Mouse (Mus musculus): ENCODE measurements around the gene Polr2a. TPM values are rescaled to one million over a fixed set of nuclear protein-coding genes. Genes with fewer than 3 reads are reported as not detected.

Polr2a gene
- polyA plus RNA-seq, 1 experiment, result 69.5 TPM

- H3K4me2 ChIP-seq (ENCODE audit: low read depth), result no peak overlapping the region
- H3K36me3 ChIP-seq (ENCODE audit: control insufficient read depth, insufficient read depth), result no peaks in the 10 kb centered on the region
- no peak overlapping the region for H3K4me3 ChIP-seq
- TF ChIP-seq CEBPB (IDR thresholded peaks at IDR 0.05; ENCODE audit: insufficient read depth, poor library complexity, severe bottlenecking) (no peak), E2F4 (IDR thresholded peaks at IDR 0.05; ENCODE audit: insufficient read depth) (no peak), TCF3 (IDR thresholded peaks at IDR 0.05; ENCODE audit: insufficient read length, low read depth) (no peak), POLR2AphosphoS2 (IDR thresholded peaks at IDR 0.05; ENCODE audit: insufficient read length, low read depth) (no peak)
- no peak overlapping the region for H3ac ChIP-seq (ENCODE audit: control insufficient read depth, insufficient read length)
- no peaks in the 10 kb centered on the region for H3K27me3 ChIP-seq (ENCODE audit: control insufficient read depth, insufficient read depth, insufficient read length)
- H3K79me2 ChIP-seq (ENCODE audit: control insufficient read depth, insufficient read depth), result no peaks in the 10 kb centered on the region
These were observed 47.4 kb downstream of the Polr2a start for GRCm38 (mm10) chr11:69711082-69711481.

GRCm38 (mm10) chr11:69710470-69710869, 48.0 kb downstream of the Polr2a start:
- Histone ChIP-seq H3K79me2 (ENCODE audit: control insufficient read depth, insufficient read depth) (no peaks in the 10 kb centered on the region), H3ac (ENCODE audit: control insufficient read depth, insufficient read length) (no peak overlapping the region), H3K36me3 (ENCODE audit: control insufficient read depth, insufficient read depth) (no peaks in the 10 kb centered on the region), H3K4me3 (no peak overlapping the region), H3K4me2 (ENCODE audit: low read depth) (no peak overlapping the region), H3K27me3 (ENCODE audit: control insufficient read depth, insufficient read depth, insufficient read length) (no peaks in the 10 kb centered on the region)
- no peak for TF ChIP-seq POLR2A (IDR thresholded peaks at IDR 0.05; ENCODE audit: insufficient read length, low read depth)
- TF ChIP-seq MYOG (IDR thresholded peaks at IDR 0.05; ENCODE audit: control insufficient read depth in 1 of 3, insufficient read depth in 1 of 3, insufficient read length in 2 of 3, low read depth in 2 of 3), result no peak
- no peak for TF ChIP-seq TCF12 (IDR thresholded peaks at IDR 0.05; ENCODE audit: insufficient read depth, poor library complexity, severe bottlenecking)

- no peaks in the 10 kb centered on the region for H3K36me3 ChIP-seq (ENCODE audit: control insufficient read depth, insufficient read depth)
- H3K79me2 ChIP-seq (ENCODE audit: control insufficient read depth, insufficient read depth), result no peaks in the 10 kb centered on the region
- no peaks in the 10 kb centered on the region for H3K27me3 ChIP-seq (ENCODE audit: control insufficient read depth, insufficient read depth, insufficient read length)
- no peak overlapping the region for H3ac ChIP-seq (ENCODE audit: control insufficient read depth, insufficient read length)
- no peak overlapping the region for H3K4me3 ChIP-seq
- H3K4me2 ChIP-seq (ENCODE audit: low read depth), result no peak overlapping the region
- TF ChIP-seq CEBPB (IDR thresholded peaks at IDR 0.05; ENCODE audit: insufficient read depth, poor library complexity, severe bottlenecking), result no peak
- no peak for TF ChIP-seq MYOG (IDR thresholded peaks at IDR 0.05; ENCODE audit: control insufficient read depth in 1 of 3, insufficient read depth in 1 of 3, insufficient read length in 2 of 3, low read depth in 2 of 3)
- no peak for TF ChIP-seq MAX (IDR thresholded peaks at IDR 0.05; ENCODE audit: low read depth)
- TF ChIP-seq REST (IDR thresholded peaks at IDR 0.05; ENCODE audit: insufficient read depth, insufficient read length), result no peak
- no peak for TF ChIP-seq E2F4 (IDR thresholded peaks at IDR 0.05; ENCODE audit: insufficient read depth)
- TF ChIP-seq TCF12 (IDR thresholded peaks at IDR 0.05; ENCODE audit: insufficient read depth, poor library complexity, severe bottlenecking), result no peak
- TF ChIP-seq TCF3 (IDR thresholded peaks at IDR 0.05; ENCODE audit: insufficient read length, low read depth), result no peak
- no peak for TF ChIP-seq SRF (IDR thresholded peaks at IDR 0.05; ENCODE audit: control insufficient read depth, insufficient read length, low read depth)
- TF ChIP-seq USF1 (IDR thresholded peaks at IDR 0.05; ENCODE audit: low read depth), result no peak
- TF ChIP-seq MYOD1 (IDR thresholded peaks at IDR 0.05; ENCODE audit: control insufficient read depth in 1 of 3, insufficient read length in 2 of 3, low read depth in 2 of 3), result no peak
- no peak for TF ChIP-seq POLR2AphosphoS2 (IDR thresholded peaks at IDR 0.05; ENCODE audit: insufficient read length, low read depth)
- no peak for TF ChIP-seq POLR2A (IDR thresholded peaks at IDR 0.05; ENCODE audit: insufficient read length, low read depth)
These were observed 48.6 kb downstream of the Polr2a start for GRCm38 (mm10) chr11:69709554-69710446.

GRCm38 (mm10) chr11:69708614-69709265, 49.7 kb downstream of the Polr2a start:
- no peaks in the 10 kb centered on the region for H3K27me3 ChIP-seq (ENCODE audit: control insufficient read depth, insufficient read depth, insufficient read length)
- no peak overlapping the region for H3K4me2 ChIP-seq (ENCODE audit: low read depth)
- no peak overlapping the region for H3K4me3 ChIP-seq
- no peaks in the 10 kb centered on the region for H3K79me2 ChIP-seq (ENCODE audit: control insufficient read depth, insufficient read depth)
- no peaks in the 10 kb centered on the region for H3K36me3 ChIP-seq (ENCODE audit: control insufficient read depth, insufficient read depth)
- no peak overlapping the region for H3ac ChIP-seq (ENCODE audit: control insufficient read depth, insufficient read length)
- TF ChIP-seq USF1 (IDR thresholded peaks at IDR 0.05; ENCODE audit: low read depth) (no peak), TCF12 (IDR thresholded peaks at IDR 0.05; ENCODE audit: insufficient read depth, poor library complexity, severe bottlenecking) (no peak), TCF3 (IDR thresholded peaks at IDR 0.05; ENCODE audit: insufficient read length, low read depth) (no peak), E2F4 (IDR thresholded peaks at IDR 0.05; ENCODE audit: insufficient read depth) (no peak), REST (IDR thresholded peaks at IDR 0.05; ENCODE audit: insufficient read depth, insufficient read length) (no peak), CEBPB (IDR thresholded peaks at IDR 0.05; ENCODE audit: insufficient read depth, poor library complexity, severe bottlenecking) (no peak), MAX (IDR thresholded peaks at IDR 0.05; ENCODE audit: low read depth) (no peak), MYOG (IDR thresholded peaks at IDR 0.05; ENCODE audit: control insufficient read depth in 1 of 3, insufficient read depth in 1 of 3, insufficient read length in 2 of 3, low read depth in 2 of 3) (no peak), POLR2A (IDR thresholded peaks at IDR 0.05; ENCODE audit: insufficient read length, low read depth) (no peak), MYOD1 (IDR thresholded peaks at IDR 0.05; ENCODE audit: control insufficient read depth in 1 of 3, insufficient read length in 2 of 3, low read depth in 2 of 3) (no peak), SRF (IDR thresholded peaks at IDR 0.05; ENCODE audit: control insufficient read depth, insufficient read length, low read depth) (no peak), POLR2AphosphoS2 (IDR thresholded peaks at IDR 0.05; ENCODE audit: insufficient read length, low read depth) (no peak)
